Mouse (Mus musculus) ovary, adult 18-20 months (tissue): ENCODE results near the gene Trnt1.
A peak's percentile ranks its signal among the peaks of the same experiment; 100 is the strongest.

Experiments used
- DNase-seq: peaks from one replicate; pipeline ENCODE4 v3.0.0; 2022; ENCODE audit warnings: low spot score, mixed read lengths

Trnt1 gene

GRCm38 (mm10) chr6:106787138-106787537 lies 18.2 kb downstream of the Trnt1 start:
- no peak for DNase-seq

GRCm38 (mm10) chr6:106791429-106791828 lies 22.5 kb downstream of the Trnt1 start:
- no peak for DNase-seq

DNA sequence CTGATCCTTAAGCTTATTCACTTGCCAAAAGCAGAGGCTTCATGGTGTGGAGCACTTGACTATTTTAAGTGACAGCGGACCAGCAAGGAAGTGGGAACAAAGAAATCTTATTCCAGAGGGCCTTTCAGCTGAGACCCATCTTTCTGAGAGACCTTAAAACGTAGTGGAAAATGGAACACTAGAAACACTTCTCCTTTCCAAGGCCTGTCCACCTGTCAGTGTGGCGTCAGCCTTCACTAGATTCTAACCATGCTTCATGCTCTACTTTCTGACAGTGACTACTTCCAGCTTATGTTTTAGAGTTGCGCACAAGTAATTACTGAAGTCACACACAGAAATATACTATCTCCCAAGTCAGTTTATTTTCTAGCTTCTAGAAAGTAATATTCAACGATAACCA lies 23.6 kb downstream of the Trnt1 start:
- no peak for DNase-seq

- DNase-seq, result no peak
These were observed 24.2 kb downstream of the Trnt1 start for GRCm38 (mm10) chr6:106793088-106793487.

GRCm38 (mm10) chr6:106793621-106794020 lies 24.7 kb downstream of the Trnt1 start:
- no peak for DNase-seq

- DNase-seq, result no peak
These were observed 25.3 kb downstream of the Trnt1 start for GRCm38 (mm10) chr6:106794094-106794814.

DNA sequence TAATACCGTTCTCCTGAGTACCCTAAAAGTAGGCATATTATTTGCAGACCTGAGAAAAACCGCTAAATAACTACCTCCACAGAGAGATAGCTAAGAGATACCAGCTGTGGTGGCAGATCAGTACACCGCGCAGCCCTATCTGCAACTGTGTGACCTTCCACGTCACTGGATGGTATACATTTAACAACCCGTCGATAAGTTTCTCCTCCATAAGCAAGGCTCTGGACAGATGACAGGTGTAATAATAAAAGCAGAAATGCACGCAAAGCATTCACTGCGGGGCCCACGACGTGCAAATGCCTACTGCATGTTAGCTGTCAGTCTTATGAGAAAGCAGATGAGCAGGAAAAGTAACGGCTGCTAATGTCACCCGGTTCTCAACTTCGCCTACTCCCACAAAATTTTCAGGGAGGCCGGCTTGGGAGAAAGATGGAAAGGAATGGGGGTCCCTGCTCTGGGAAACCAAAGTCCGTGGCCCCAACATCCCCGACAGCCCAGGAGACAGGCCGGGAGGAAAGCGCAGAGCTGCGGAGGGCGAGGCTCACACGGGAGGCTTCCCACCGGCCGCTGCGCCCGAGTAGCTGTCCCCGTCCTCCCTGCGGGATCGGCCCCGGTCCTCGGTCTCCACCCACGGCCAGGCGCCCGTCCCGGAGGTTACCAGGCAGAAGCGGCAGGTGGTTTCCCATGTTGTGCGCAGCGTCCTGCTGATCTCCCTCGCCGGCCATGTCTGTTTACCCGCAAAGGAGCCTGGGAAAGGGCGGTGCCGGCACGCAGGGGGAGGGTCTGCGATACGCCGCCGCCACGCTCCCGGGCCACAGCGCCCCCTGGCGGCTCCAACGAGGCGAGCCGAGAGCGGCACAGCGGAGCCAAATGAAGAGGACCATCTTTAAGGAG lies 30.7 kb downstream of the Trnt1 start, which contains the start of gene Crbn:
Crbn (minus strand) TSS at position 745 of the 894 bp plus-strand sequence.
- DNase-seq, result peak; percentile 72

DNA sequence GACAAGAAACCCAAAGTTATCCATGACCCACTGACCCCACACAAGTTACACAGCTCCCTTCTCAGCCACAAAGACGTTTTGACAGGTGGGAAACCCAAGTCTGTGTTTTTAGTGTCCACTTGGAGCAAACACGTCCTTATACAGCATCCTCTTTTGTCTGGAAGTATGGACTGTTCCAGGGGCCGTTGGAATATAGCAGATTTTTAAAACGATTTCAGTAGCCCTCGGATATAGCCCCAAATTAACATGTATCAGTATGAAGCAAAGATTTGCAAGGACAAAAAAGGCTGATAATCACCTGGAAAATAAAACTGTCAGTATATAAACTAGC lies 31.3 kb downstream of the Trnt1 start:
- DNase-seq, result no peak

GRCm38 (mm10) chr6:106804904-106805303 lies 36.0 kb downstream of the Trnt1 start:
- DNase-seq, result no peak

GRCm38 (mm10) chr6:106809161-106809560 lies 40.2 kb downstream of the Trnt1 start:
- no peak for DNase-seq

DNA sequence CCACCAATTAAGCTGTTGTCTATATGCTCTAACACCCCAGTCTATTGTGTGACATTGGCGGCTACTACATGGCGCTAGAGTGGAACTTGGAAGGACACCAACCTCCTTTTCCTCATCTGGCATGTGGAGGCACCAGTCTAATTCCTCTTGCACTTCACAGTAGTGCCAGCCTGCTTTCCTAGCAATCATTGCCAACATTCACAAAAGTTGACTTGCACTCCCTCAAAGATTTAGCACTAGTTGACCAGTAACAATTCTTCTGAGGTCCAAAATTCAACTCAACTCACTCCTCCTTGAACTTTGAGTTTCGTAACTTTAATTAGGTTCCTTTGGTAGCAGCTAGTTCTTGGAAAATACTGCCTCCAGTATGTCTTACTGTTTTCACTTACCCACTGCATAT lies 41.8 kb downstream of the Trnt1 start:
- no peak for DNase-seq

GRCm38 (mm10) chr6:106819246-106819645 lies 50.3 kb downstream of the Trnt1 start:
- DNase-seq, result no peak

GRCm38 (mm10) chr6:106819906-106820305 lies 51.0 kb downstream of the Trnt1 start:
- DNase-seq, result no peak

GRCm38 (mm10) chr6:106820566-106820965 lies 51.6 kb downstream of the Trnt1 start:
- no peak for DNase-seq

DNA sequence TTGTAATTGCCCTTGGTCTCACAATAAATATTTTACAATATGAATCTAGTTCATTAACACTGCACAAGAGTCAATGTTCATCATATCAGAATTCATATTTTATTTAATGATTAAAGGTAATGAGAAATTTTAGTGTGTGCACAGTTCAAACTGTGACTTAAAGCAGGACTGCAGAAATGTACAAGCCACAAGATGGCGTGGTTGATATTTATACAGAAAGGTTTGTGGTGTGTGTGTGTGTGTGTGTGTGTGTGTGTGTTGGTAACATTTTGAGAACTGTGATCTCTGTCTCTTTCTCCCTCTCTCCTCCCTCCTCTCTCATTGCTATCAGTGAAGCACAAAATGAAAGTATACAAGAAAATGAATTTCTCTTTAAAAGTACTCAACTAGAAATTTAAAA lies 53.4 kb downstream of the Trnt1 start:
- DNase-seq, result no peak
